Mouse (Mus musculus) brain, embryonic 18.5 days (tissue): ENCODE measurements around the gene Snta1.

ENCODE experiments used
- DNase-seq: peaks from one replicate; pipeline ENCODE4 v3.0.0-alpha.2; 2012; ENCODE audit warnings: low read depth, low spot score

Snta1 gene

DNA sequence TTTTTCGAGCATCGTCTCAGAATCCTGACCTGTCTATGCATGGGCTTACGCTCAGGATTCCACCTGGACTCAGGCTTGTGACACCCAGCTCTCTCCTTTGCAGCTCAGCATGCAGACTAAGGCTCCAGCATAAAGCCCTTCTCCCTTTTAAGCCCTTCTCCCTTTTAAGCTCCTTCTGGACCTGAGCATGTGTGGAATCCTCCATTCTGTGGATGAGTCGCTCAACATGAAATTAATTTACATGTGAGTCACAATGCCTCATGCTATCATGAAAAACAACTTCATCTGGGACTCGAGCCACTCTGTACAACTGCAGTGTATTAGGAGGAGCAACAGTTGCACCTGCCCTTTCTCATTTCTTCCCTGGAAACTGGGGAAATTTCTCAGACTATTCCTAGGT is 14.3 kb upstream of the Snta1 start:
- DNase-seq: no peak

DNA sequence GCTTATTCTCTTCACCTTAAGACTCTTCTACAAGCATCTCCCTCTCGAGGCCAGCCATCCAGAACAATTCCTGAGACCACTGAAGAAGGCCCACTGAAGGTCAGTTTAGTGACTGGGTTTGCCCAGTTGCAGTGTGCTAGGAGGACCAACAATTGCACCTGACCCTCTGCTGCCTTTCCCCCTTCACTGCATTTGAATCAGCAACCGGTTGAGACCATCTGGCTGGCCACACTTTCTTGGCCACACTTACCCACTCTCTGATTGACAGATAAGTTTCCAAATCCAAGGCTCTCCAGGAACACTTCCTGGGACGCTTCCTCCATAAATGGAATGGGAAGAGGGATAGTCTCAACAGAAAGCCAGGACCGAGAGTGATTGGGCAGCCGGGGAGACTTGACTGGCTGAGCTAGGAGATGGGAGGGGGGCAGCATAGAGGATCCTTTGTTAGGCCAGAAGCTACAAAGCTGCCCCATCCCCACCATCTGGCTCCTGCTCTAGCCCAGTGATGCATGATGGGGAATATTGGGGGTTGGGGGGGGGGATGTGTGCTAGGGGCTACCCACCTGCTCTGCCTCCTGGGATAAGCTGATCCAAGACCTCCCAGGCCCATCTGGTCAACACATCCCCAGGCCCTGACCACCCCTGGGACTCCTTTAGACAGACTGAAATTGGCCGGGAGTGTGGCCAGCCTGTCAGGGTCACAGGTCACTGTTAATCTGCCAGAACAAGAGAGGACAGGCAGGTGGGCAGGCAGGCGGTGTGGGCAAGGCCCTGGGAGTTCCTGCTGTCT is 13.2 kb upstream of the Snta1 start:
- DNase-seq: no peak

DNA sequence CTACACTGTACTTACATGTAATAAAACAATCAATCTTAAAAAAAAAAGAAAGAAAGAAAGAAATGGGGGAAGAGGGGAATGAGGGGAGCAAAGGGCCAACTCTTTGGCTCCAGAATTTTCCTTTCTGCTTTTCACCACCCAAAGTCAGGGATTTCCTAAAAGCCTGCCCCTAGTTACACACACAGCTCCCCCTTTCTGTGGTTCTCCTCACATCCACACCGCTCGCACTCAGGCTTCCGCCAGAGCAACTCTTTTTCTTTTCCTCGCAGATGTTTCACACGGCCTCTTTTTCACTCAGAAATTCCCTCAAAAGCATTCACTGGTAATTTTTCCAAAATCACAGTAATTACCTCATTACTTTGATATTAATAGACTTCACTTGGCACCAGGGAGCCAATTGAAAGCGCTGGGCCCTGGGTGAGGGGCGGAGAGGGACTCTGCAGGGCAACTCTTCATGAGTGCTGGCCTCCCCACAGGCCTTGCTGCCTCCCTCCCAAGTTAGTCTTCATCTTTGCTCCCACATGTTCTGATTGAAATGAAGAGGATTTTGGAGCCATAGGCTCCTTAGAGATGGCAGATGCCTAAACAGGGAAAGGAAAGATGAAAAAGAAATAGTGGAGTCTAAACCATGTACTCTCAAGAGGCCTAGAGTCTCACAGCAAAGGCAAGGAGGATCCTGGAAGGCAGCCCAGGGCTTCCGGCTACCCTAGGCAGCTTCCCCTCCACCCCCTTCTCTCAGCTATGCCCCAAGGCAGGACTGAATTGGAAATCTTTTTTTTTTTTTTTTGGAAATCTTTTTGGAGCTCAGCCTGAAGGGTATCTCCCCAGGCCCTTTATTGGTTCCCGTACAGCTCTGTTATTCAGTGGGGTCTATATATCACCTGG is 12.0 kb upstream of the Snta1 start:
- no peak for DNase-seq

DNA sequence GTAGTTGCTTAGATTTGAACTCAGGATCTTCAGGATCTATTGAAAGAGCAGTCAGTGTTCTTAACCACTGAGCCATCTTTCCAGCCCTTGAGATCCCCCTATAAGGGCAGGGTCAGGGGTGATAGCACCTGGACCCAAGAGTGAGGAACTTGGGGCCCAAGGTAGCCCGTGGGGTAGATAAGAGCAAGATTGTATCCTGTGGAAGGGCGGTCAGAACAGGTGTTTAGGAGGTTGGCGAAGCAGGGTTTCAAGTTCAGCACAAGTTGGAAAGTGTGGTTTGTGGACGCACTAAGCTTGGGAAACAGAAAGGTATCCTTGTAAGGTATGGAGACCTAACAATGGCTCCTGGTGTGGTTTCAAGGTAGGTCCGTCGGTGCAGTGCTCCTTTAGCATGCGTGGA is 10.1 kb upstream of the Snta1 start:
- DNase-seq: no peak

DNA sequence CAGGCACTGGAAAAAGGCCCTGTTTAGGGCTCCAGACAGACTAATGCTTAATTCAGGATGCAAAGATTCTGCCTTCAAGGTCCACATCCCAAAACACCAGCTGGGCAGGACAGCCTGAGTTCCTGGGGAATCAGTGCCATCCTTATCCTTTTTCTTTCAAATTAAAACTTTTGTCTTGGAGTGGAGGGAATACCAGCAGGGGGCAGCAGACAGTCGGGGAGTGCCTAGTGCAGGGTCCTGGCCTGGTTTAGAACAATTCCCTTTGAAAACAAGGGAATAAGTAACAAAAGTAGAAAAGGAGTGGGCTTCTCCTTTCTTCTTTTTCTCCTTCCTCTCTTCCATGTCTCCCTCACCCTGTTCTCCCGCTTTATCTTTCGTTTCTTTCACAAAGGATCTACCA is 9.2 kb upstream of the Snta1 start:
- no peak for DNase-seq

DNA sequence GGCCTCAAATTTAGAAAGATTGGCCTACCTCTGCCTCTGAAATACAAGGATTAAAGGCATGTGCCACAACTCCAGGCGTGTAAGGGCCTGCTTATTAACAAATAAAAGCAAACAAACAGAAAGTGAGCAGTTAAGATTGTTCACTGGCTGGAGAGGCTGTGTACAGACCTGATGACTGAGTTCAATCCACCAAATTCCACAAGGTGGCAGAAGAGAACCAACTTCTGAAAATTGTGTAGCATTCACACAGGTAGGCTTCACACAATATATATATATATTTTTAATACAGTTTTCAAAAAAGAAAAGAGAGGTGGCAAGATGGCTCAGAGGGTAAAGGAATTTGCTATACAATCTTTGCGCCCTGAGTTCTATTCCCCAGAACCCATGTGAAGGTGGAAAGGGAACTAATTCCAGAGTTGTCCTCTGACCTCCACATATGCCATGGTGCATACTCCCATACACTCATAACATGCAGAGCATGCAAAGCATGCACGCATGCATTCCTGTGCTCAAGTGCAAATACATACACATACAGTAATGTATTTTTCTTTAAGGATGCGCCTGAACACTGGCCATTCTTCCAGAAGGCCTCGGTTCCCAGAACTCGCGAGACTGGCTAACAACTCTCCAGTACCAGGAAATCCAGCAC is 4.2 kb upstream of the Snta1 start:
- DNase-seq: no peak

DNA sequence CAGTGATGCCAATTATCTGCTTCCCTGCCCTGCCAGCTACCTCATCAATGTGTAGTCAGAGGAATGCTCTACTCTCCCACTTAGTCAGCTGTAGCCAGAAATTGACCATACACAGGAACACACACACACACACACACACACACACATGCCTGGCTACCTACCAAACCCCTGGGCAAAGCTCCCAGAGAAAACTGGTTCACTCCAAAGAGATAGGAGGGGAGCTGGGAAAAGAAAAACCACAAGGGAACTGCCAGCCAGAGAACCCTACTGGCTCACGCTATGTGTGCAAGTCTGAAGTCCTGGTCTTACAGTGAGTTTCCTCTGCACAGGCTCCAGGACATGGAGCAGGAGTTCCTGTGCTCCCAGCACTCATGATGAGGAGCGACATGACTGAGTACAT is 2.5 kb upstream of the Snta1 start:
- DNase-seq: no peak

DNA sequence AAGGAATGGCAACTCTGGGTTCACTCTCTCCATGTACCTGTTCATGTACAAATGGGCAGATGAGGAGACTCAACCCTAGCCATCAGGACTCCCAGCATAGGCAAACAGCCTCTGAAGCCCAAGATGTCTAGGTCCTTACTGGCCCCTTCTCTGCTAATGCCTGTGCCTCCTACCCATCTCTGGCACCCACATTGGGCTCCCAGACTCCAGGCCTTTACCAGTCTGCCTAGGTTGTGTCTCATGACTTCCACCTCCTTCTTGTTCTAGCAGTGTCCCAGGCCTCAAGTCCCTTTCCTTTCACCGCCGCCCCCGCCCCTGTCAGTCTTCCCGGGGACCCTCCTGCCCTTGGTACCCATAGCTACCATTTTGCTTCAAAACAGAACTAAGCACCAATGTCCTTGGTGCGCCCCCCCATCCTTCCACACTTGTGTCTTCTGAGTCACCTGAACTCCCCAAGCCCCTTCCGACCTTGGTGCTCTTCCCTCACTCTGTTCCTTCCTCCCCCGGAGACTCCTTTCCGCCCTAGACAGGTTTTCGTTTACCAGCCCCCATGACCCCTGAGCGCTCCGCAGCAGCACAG is 746 bp downstream of the Snta1 start:
- DNase-seq: no peak

DNA sequence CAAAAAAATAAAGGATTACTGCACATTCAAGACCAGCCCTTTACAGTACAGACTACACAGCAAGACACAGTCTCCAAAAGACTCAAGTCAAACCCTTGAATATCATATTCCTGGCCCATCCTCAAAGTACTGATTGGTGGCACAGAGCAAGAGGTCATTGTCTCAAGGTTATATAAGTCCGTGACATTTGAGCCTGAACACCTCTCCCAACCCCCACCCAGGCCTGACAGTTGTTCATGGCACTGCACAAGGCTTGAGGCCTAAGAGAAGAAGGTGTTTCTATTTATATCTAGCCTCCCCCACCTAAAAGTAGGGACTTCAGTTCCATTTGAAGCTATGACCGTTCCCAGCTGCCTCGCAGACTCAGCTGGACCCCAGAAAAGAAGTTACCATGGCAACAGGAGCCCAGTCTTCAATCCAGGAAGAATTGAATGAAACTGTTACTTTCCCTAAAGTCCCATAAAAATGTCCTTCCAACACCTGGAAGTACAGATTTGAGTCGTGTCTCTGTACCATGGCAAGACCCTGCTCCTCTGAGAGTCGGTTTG is 2.4 kb downstream of the Snta1 start:
- DNase-seq: no peak

DNA sequence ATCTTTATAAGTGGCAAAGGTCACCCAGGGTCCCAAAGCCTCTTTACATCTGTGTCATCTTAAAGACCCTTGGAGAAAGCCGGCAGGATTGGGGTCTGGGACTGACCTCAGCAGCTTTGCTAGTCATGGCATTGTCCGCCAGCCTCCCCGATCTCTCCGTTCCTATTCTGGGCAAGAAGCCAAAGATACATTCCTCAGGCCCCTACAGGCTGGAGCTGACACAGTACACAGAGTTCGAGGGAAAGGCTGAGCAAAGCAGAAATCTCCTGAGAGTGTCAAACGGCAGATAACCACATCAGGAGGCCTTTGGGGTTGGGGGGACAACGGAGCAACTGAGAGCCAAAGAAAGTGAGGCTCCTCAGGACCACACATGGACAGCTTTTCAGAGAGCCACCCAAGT is 5.1 kb downstream of the Snta1 start:
- DNase-seq: no peak

DNA sequence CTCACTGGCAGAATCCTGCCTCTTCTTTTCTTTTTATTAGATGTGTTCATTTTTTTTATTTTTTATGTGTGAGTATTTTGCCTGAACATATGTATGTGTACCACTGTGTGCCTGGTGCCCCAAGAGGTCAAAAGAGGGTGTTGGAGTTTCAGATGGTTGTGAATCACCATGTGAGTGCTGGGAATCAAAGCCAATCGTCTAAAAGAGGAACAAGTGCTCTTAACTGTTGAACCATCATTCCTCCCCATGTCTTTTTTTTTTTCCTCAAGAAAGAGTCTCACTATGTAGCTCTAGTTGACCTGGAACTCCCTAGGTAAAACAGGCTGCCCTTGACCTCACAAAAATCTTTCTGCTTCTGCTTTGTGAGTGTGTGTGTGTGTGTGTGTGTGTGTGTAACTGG is 5.9 kb downstream of the Snta1 start:
- DNase-seq: no peak

DNA sequence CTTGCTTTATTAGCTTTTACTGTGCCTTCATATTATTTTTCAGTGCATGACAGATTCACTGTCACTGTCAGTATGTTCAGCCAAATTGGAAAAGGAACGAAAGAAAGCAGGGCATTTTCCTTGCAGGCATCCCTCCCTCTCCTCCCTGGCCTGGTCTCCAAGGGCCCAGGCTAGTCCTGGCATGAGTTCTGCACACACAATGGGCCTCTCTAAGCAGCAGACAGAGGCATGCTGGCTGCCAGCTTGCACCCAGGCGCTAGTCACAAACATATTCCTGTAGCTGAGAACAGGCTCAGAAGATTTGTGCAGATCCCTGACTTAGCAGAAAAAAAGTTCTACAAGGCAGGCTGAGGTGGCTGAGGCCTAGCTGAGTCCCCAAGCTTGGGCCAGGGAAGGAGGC is 8.6 kb downstream of the Snta1 start:
- DNase-seq: no peak

DNA sequence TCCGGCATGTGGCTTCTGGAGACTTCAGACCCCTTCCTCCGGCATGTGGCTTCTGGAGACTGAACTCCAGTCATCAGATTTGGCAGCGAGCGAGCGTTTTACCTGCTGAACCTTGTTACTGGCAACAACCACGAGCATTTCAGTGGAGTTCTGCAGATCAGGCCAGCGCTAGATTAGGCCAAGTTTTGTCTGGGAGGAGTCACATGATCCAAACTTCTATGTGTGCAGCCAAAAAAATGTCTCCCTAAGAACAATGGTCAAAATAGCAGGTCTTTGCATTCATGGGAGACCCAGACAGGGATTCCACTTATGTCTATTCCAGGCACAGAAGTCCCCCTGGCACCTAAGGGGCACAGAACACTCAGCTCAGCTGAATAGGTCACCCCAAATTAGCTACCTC is 9.6 kb downstream of the Snta1 start:
- no peak for DNase-seq

DNA sequence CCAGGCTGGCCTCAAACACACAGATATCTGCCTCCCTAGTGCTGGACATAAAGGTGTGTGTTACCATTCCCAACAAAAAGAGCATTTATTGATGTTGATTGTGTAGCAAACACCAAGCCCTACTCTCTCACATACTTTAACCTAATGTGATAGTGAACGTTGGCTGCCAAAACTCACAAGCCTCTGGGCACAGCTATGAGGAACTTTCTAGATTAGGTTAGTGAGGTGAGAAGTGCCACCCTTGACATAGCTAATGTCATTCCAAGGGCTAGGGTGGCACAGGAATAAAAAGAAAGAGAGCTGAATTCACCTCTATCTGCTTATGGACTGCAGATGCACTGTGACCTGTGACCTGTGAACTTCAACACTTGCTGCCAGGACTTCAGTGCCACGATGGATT is 11.4 kb downstream of the Snta1 start:
- no peak for DNase-seq

DNA sequence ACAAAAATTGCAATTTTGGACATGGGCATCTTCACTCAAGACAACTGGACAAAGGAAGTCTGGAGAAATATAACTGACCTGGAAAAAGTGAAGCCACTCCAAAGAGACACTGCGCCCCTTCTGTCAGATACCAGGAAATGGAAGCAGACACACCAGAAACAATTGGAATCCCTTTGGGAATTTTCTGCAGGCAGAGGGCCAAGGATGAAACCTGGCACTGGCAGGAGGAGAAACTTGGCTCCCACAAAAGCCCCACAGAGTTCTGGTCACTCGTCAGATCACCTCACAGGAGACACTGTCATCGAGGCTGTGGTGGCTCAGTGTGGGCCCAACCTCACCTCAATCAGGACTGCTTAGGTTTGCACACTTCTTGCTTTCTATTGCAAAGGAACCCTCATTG is 13.3 kb downstream of the Snta1 start:
- no peak for DNase-seq

DNA sequence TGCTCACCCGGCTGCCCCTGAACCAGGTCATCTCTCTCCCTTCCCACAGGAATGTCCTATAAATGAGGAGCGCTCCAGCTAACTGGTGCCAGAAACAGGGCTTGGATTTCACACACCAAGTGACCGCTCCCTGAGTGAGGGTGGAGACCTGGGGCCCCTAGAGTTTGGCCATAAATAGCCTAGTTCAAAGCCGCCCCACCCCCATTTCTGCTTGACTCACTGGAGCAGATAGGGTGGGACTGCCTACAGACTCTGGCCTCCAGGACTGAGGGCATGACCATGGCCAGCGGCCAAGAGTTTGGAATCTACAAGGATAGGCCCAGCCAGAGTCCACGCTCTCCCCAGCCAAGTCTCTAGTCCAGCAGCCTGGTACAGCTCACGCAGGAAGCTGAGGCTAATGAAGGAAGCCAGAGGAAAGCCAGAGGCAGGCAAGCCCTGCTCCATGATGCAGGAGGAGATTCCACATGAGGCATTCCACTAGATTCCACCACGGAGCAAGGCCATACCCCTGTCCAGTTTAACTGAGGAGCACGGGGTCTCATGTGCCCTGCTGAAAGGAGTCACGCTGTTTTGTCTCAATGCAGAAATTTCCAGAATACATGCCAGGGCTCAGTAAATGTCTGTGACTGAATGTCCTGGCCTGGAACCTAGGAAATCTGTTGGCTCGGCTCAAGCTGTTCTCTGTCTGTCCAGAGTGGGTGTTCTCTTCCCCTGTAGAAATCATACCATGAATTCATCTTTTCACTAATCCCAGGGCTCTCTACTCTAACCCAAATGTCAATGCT is 17.5 kb downstream of the Snta1 start:
- DNase-seq: no peak

DNA sequence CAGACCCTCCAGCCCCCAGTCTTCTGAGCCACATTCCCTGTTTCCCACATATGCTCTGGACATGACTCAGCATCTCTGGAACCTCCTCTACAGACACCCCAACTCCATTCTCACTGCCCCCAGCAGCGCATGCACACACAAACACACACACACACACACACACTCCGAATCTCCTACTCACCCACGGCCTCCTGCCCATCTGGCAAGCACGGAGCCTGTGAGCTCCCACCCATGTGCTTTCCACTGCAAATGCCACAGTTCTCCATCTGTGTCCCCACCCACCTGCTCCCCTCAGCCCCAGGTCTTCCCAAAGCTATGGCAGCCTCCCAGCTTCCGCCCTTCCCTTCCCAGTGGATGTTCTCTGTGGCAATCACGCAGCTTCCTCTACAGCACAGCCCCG is 28.8 kb downstream of the Snta1 start:
- no peak for DNase-seq

DNA sequence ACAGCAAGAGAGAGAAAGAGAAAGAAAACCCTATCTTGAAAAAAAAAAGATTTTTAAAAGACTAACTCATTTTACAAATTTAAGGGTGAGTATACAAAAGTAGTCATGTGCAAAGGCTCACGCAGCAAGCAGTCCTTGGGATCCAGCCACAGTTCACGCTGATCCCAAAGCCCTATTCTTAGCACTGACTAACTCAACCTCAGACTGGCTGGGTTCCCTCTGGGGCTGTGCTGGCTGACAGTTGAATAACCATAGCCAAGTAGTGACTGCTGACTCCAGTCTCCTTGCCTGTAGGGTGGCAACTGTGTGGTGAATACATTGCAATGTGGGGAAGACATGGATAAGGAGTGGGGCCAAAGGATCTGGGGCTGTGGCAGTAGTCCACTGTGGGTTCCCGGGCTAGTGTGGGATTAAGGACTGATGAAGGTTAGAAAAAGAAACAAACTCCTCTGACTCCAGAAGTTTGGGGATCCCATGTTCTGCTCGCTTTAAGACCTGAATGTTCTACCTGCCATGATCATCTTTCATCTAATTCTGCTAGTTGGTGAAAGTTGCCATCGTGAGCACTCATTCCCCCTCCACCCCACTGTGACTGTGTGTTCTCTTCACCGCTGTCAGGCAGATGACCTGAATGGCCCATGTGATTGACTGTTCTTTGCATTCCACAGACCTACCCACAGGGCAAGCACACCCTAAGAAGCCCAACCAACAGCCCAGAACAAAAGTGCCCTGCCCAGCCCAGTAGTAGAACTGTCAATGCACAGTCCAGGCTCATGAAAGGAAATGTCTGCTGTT is 32.9 kb downstream of the Snta1 start:
- no peak for DNase-seq

DNA sequence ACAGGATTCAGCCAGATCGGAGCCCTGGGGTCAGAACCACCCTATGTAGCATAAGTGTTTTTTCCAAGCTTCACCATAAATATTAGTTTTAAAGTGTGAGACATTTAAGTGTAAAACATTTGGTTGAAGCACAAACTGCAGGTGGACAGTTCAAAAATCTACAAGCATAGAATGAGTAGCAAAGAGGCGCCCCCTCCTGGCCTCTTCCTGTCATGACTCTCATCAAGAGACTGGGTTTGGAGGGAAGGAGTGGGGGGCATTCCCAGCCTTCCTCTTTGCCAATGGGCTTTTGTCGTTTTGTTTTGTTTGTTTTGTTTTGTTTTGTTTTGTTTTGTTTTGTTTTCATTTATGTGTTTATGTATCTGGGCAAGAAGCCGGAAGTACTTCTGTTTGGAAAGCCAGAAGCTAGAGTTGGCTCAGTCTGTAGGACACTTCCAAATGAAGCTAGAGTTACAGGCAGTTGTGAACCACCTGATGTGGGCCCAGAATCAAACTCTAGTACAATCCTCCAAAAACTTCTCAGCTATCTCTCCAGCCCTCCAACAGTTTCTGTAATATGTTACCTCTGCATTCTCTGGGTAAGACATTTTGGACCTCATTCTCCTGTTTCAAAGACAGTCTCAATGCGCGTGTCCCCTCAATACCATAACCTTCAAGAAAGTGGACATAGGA is 33.8 kb downstream of the Snta1 start:
- DNase-seq: no peak
